Mouse (Mus musculus) left cerebral cortex, postnatal 14 days (tissue): ENCODE data around the gene Slc2a4. TPM values are rescaled to one million over a fixed set of nuclear protein-coding genes. Genes with fewer than 3 reads are reported as not detected.

ENCODE experiments used
- microRNA-seq, 2 experiments: library from miRNA; unstranded; fragments of <30 nt; microRNA quantifications; one replicate each; pipeline ENCODE4 v1.2.0; 2022
- total RNA-seq, 2 experiments: library from RNA; stranded (reverse); gene quantifications; 2 replicates each; pipeline ENCODE4 v1.2.3; 2021

The Slc2a4 gene
- total RNA-seq, 2 experiments from 2014 or later: 1.9 to 2.4 TPM

Small RNAs within 50 kb of the gene (microRNA-seq; reads per million reads assigned to microRNA genes)
- gene Gm44349: 0 to 1.1 reads per million in 2 experiments

Other genes starting within 250 kb of the Slc2a4 start
- 10 to 100 TPM; 54.3 to 54.4 TPM for gene Polr2a, start 189.6 kb downstream of the Slc2a4 start, total RNA-seq
- gene Slc35g3, start 186.2 kb downstream of the Slc2a4 start, total RNA-seq: not detected
- 10 to 100 TPM; 71.1 to 86.9 TPM for gene Zbtb4, start 182.3 kb downstream of the Slc2a4 start, total RNA-seq
- under 1 TPM; 0.76 to 0.79 TPM for gene Chrnb1, start 152.2 kb downstream of the Slc2a4 start, total RNA-seq
- gene Fgf11, start 146.3 kb downstream of the Slc2a4 start, total RNA-seq: 10 to 100 TPM; 15.4 to 20.4 TPM
- gene Tmem102, start 142.6 kb downstream of the Slc2a4 start, total RNA-seq: not detected
- gene Gm39566, start 132.9 kb downstream of the Slc2a4 start, total RNA-seq: not detected
- not detected for gene Spem2, start 129.7 kb downstream of the Slc2a4 start, total RNA-seq
- under 1 TPM in 1 of 2 experiments, not detected in 1; 0.32 TPM for gene Spem1, start 126.0 kb downstream of the Slc2a4 start, total RNA-seq
- gene Nlgn2, start 110.4 kb downstream of the Slc2a4 start, total RNA-seq: 100 to 1,000 TPM; 277 to 281 TPM
- gene Tmem256, start 109.7 kb downstream of the Slc2a4 start, total RNA-seq: 100 to 1,000 TPM; 160 to 167 TPM
- gene Plscr3, start 101.8 kb downstream of the Slc2a4 start, total RNA-seq: 10 to 100 TPM; 19.5 to 22.3 TPM
- gene Tnk1, start 89.5 kb downstream of the Slc2a4 start, total RNA-seq: not detected
- gene Tmem95, start 70.2 kb downstream of the Slc2a4 start, total RNA-seq: not detected
- 1 to 10 TPM in 1 of 2 experiments, under 1 TPM in 1; 0.86 to 1.4 TPM for gene Kctd11, start 66.8 kb downstream of the Slc2a4 start, total RNA-seq
- gene Acap1, start 52.6 kb downstream of the Slc2a4 start, total RNA-seq: not detected
- under 1 TPM in 1 of 2 experiments, not detected in 1; 0.38 TPM for gene 2810408A11Rik, start 47.2 kb downstream of the Slc2a4 start, total RNA-seq
- 100 to 1,000 TPM; 121 to 125 TPM for gene Neurl4, start 47.1 kb downstream of the Slc2a4 start, total RNA-seq
- 10 to 100 TPM; 24.9 to 26.0 TPM for gene Gps2, start 34.3 kb downstream of the Slc2a4 start, total RNA-seq
- gene Eif5a, start 26.2 kb downstream of the Slc2a4 start, total RNA-seq: 100 to 1,000 TPM; 468 to 473 TPM
- 10 to 100 TPM in 1 of 2 experiments, 1 to 10 TPM in 1; 8.4 to 11.3 TPM for gene Ybx2, start 12.4 kb downstream of the Slc2a4 start, total RNA-seq
- not detected for gene Cldn7, start 16.6 kb upstream of the Slc2a4 start, total RNA-seq
- 100 to 1,000 TPM; 115 TPM for gene Ctdnep1, start 33.0 kb upstream of the Slc2a4 start, total RNA-seq
- 100 to 1,000 TPM; 103 to 107 TPM for gene Elp5, start 34.3 kb upstream of the Slc2a4 start, total RNA-seq
- 100 to 1,000 TPM; 213 to 217 TPM for gene Gabarap, start 43.0 kb upstream of the Slc2a4 start, total RNA-seq
- gene Phf23, start 47.6 kb upstream of the Slc2a4 start, total RNA-seq: 10 to 100 TPM; 39.2 to 40.2 TPM
- 10 to 100 TPM; 27.3 to 30.0 TPM for gene Dvl2, start 52.4 kb upstream of the Slc2a4 start, total RNA-seq
- 10 to 100 TPM; 50.7 to 53.6 TPM for gene Acadvl, start 67.2 kb upstream of the Slc2a4 start, total RNA-seq
- 1,000 to 10,000 TPM in 1 of 2 experiments, 100 to 1,000 TPM in 1; 1,000 to 1,075 TPM for gene Dlg4, start 68.8 kb upstream of the Slc2a4 start, total RNA-seq
- 1 to 10 TPM; 1.9 to 2.4 TPM for gene Asgr1, start 105.9 kb upstream of the Slc2a4 start, total RNA-seq
- not detected for gene Asgr2, start 144.5 kb upstream of the Slc2a4 start, total RNA-seq
- gene Mgl2, start 182.1 kb upstream of the Slc2a4 start, total RNA-seq: under 1 TPM; 0.51 to 0.61 TPM
- gene Clec10a, start 208.0 kb upstream of the Slc2a4 start, total RNA-seq: 1 to 10 TPM; 3.3 to 5.3 TPM